ENCODE assay signal across 13 mouse cellular contexts in genomic region chr11:70234497-70234896, GRCm38 (mm10). TPM values are rescaled to one million over a fixed set of nuclear protein-coding genes. Genes with fewer than 3 reads are reported as not detected.
A peak's percentile ranks its signal among the peaks of the same experiment; 100 is the strongest.
DNase-seq lines count a peak whose midpoint lies in the region; ATAC-seq and TF ChIP-seq lines count a peak whose summit lies in the region.
"Had no signal": no experiment of that assay in that cellular context is flagged by ENCODE, and none has a peak within 500 bp of the region (broad histone marks: within the 10 kb centered on the region; RNA-seq: fewer than 3 reads in every experiment).

No protein-coding gene starts in this region.

- TF ChIP-seq POLR2A in heart, adult 2 months (IDR thresholded peaks at IDR 0.05; ENCODE audit: insufficient read depth, low read depth, low read length) = no peak

- no peak overlapping the region for H3K4me3 ChIP-seq in heart, adult 2 months
- no peak overlapping the region for H3K4me3 ChIP-seq in liver, embryonic 12.5 days
- no peak overlapping the region for H3K4me3 ChIP-seq in liver, embryonic 11.5 days (ENCODE audit: low read depth, low read length)
- H3K4me3 ChIP-seq in stomach, embryonic 15.5 days (replicated peaks) = no peak overlapping the region
- H3K4me3 ChIP-seq in stomach, postnatal 0 days (ENCODE audit: low read depth, low read length) = no peak overlapping the region
- H3K4me3 ChIP-seq: myocyte had no signal

- H3K27ac ChIP-seq in heart, adult 2 months = peak overlapping the region; percentile 94
- peak overlapping the region; percentile 96 for H3K27ac ChIP-seq in liver, embryonic 12.5 days
- no peak overlapping the region; the same call in 1 of the 2 replicates for H3K27ac ChIP-seq in liver, embryonic 11.5 days (ENCODE audit: low read depth, low read length)
- 0 out of 2 replicates have a peak overlapping the region, but pooled peaks have one; percentile 4 for H3K27ac ChIP-seq in stomach, embryonic 15.5 days
- H3K27ac ChIP-seq in stomach, postnatal 0 days (replicated peaks) = no peak overlapping the region; the same call in 1 of the 2 replicates

- H3K4me1 ChIP-seq in heart, adult 2 months (ENCODE audit: control insufficient read depth, insufficient read depth, low read length) = peaks cover 5% of the 10 kb centered on the region
- peaks cover 75% of the 10 kb centered on the region for H3K4me1 ChIP-seq in liver, embryonic 12.5 days
- peaks cover 37% of the 10 kb centered on the region for H3K4me1 ChIP-seq in liver, embryonic 11.5 days (replicated peaks; ENCODE audit: control insufficient read depth, insufficient read depth, low read length)
- peaks cover 32% of the 10 kb centered on the region for H3K4me1 ChIP-seq in stomach, embryonic 15.5 days
- H3K4me1 ChIP-seq in stomach, postnatal 0 days (replicated peaks; ENCODE audit: control insufficient read depth, insufficient read depth) = no peaks in the 10 kb centered on the region

- intact Hi-C loops in heart, adult 2 months (cut with DNase I) = no loop called here
- intact Hi-C loops in heart, postnatal 14 days (cut with DNase I) = no loop called here

- 0 out of 2 replicates have a peak overlapping the region, but pooled peaks have one; percentile 0 for H3K4me2 ChIP-seq in liver, embryonic 12.5 days
- no peak overlapping the region for H3K4me2 ChIP-seq in liver, embryonic 11.5 days
- no peak overlapping the region for H3K4me2 ChIP-seq in stomach, embryonic 15.5 days
- no peak overlapping the region for H3K4me2 ChIP-seq in stomach, postnatal 0 days (replicated peaks; ENCODE audit: low read depth)

- no peak for ATAC-seq in liver, embryonic 12.5 days
- no peak for ATAC-seq in liver, embryonic 11.5 days (replicated peaks; ENCODE audit: low FRiP score)
- no peak for ATAC-seq in stomach, embryonic 15.5 days (ENCODE audit: insufficient read depth, low FRiP score, low read depth)
- ATAC-seq in stomach, postnatal 0 days (ENCODE audit: low FRiP score, low TSS enrichment) = no peak
- ATAC-seq: forebrain, embryonic 16.5 days; Patski had no signal

- H3K27me3 ChIP-seq in heart, adult 2 months (ENCODE audit: control insufficient read depth, insufficient read depth, low read length) = no peaks in the 10 kb centered on the region
- H3K27me3 ChIP-seq in liver, embryonic 12.5 days (replicated peaks) = peaks cover 9% of the 10 kb centered on the region
- peaks cover 9% of the 10 kb centered on the region for H3K27me3 ChIP-seq in liver, embryonic 11.5 days (replicated peaks; ENCODE audit: control insufficient read depth, insufficient read depth, low read length)
- H3K27me3 ChIP-seq in stomach, embryonic 15.5 days (replicated peaks) = no peaks in the 10 kb centered on the region; the same call in 1 of the 2 replicates
- no peaks in the 10 kb centered on the region; the same call in 1 of the 2 replicates for H3K27me3 ChIP-seq in stomach, postnatal 0 days (ENCODE audit: control insufficient read depth, insufficient read depth, low read length)

- TF ChIP-seq EP300 in heart, adult 2 months (IDR thresholded peaks at IDR 0.05; ENCODE audit: insufficient read depth, low read depth, low read length) = no peak
- TF ChIP-seq EP300 in stomach, postnatal 0 days (optimal IDR thresholded peaks at IDR 0.05) = no peak

- no peak for DNase-seq in heart, adult 2 months
- no peak for DNase-seq in heart, postnatal 14 days
- DNase-seq in liver, embryonic 11.5 days (ENCODE audit: low spot score) = no peak
- DNase-seq in stomach, postnatal 0 days (ENCODE audit: low spot score) = no peak
- DNase-seq in urinary bladder, postnatal 10 days (ENCODE audit: low spot score) = no peak
- DNase-seq: adrenal gland, adult 2 months; gastrocnemius, postnatal 14 days; thymus, postnatal 14 days had no signal

- H3K9ac ChIP-seq in heart, adult 2 months (ENCODE audit: low read depth, low read length) = no peak overlapping the region
- H3K9ac ChIP-seq in liver, embryonic 12.5 days = no peak overlapping the region; the same call in 1 of the 2 replicates
- H3K9ac ChIP-seq in liver, embryonic 11.5 days (ENCODE audit: low read depth, low read length) = no peak overlapping the region
- no peak overlapping the region for H3K9ac ChIP-seq in stomach, embryonic 15.5 days
- H3K9ac ChIP-seq in stomach, postnatal 0 days (ENCODE audit: low read length) = no peak overlapping the region

- WGBS in heart, adult 2 months = 77% methylated on average over 8 of the region's 8 CpGs
- 35% methylated on average over 8 of the region's 8 CpGs for WGBS in liver, embryonic 12.5 days (ENCODE audit: insufficient replicate concordance)
- 52% methylated on average over 8 of the region's 8 CpGs for WGBS in liver, embryonic 11.5 days
- WGBS in stomach, embryonic 15.5 days = 83% methylated on average over 8 of the region's 8 CpGs
- 81% methylated on average over 8 of the region's 8 CpGs for WGBS in stomach, postnatal 0 days

- no peaks in the 10 kb centered on the region for H3K36me3 ChIP-seq in heart, adult 2 months (ENCODE audit: control insufficient read depth, insufficient read depth, low read length)
- peaks cover 18% of the 10 kb centered on the region for H3K36me3 ChIP-seq in liver, embryonic 12.5 days
- H3K36me3 ChIP-seq in liver, embryonic 11.5 days (ENCODE audit: control insufficient read depth, insufficient read depth, low read length) = peaks cover 7% of the 10 kb centered on the region; the same call in 1 of the 2 replicates
- H3K36me3 ChIP-seq in stomach, embryonic 15.5 days = 0 out of 2 replicates have a peak, but pooled peaks cover 6% of the 10 kb centered on the region
- no peaks in the 10 kb centered on the region for H3K36me3 ChIP-seq in stomach, postnatal 0 days (ENCODE audit: control insufficient read depth, insufficient read depth, low read length)

- no peaks in the 10 kb centered on the region for H3K79me2 ChIP-seq in heart, adult 2 months (replicated peaks; ENCODE audit: control insufficient read depth, insufficient read depth, low read length)

- H3K9me3 ChIP-seq in liver, embryonic 12.5 days (replicated peaks) = no peaks in the 10 kb centered on the region
- no peaks in the 10 kb centered on the region for H3K9me3 ChIP-seq in liver, embryonic 11.5 days (ENCODE audit: control insufficient read depth, low read length)
- H3K9me3 ChIP-seq in stomach, embryonic 15.5 days = no peaks in the 10 kb centered on the region
- no peaks in the 10 kb centered on the region for H3K9me3 ChIP-seq in stomach, postnatal 0 days (ENCODE audit: control insufficient read depth, low read length)

- no peak for TF ChIP-seq CTCF in heart, adult 2 months (IDR thresholded peaks at IDR 0.05)
- no peak for TF ChIP-seq CTCF in stomach, postnatal 0 days (IDR thresholded peaks at IDR 0.05; ENCODE audit: low read depth)

RNA-seq across cellular contexts. Expression of gene 0610010K14Rik, which starts 3.2 kb away (rescaled TPM):
- 10 to 100 TPM; 30.7 to 34.5 TPM for total RNA-seq in heart, adult 2 months (2021)
- polyA plus RNA-seq in heart, adult 2 months (2012; rRNA removed) = 38.9 and 48.1 TPM in 2 replicates
- 10 to 100 TPM; 34.7 to 38.4 TPM for total RNA-seq in heart, postnatal 14 days (2021)
- polyA plus RNA-seq in liver, embryonic 12.5 days (2016; fragmentation: Nextera tagmentation; extraction: Ambion mirVana) = 97.4 and 104 TPM in 2 replicates
- 138 and 140 TPM in 2 replicates for polyA plus RNA-seq in liver, embryonic 11.5 days (2014; fragmentation: Nextera tagmentation; extraction: Ambion mirVana)
- 141 and 144 TPM in 2 replicates for polyA plus RNA-seq in stomach, embryonic 15.5 days (2015; fragmentation: Nextera tagmentation; extraction: Ambion mirVana)
- polyA plus RNA-seq in stomach, postnatal 0 days (2015; fragmentation: Nextera tagmentation; extraction: Ambion mirVana) = 81.0 and 83.6 TPM in 2 replicates

RNA-seq across cellular contexts. Expression of gene Bcl6b, which starts 4.9 kb away (rescaled TPM):
- total RNA-seq in heart, adult 2 months (2021) = 10 to 100 TPM in 1 of 2 experiments, 1 to 10 TPM in 1; 9.1 to 13.7 TPM
- polyA plus RNA-seq in heart, adult 2 months (2012; rRNA removed) = 18.9 and 21.0 TPM in 2 replicates
- total RNA-seq in heart, postnatal 14 days (2021) = 10 to 100 TPM; 26.1 to 32.5 TPM
- 2.8 and 3.8 TPM in 2 replicates for polyA plus RNA-seq in liver, embryonic 12.5 days (2016; fragmentation: Nextera tagmentation; extraction: Ambion mirVana)
- polyA plus RNA-seq in liver, embryonic 11.5 days (2014; fragmentation: Nextera tagmentation; extraction: Ambion mirVana) = 6.8 and 7.3 TPM in 2 replicates
- polyA plus RNA-seq in stomach, embryonic 15.5 days (2015; fragmentation: Nextera tagmentation; extraction: Ambion mirVana) = 10.9 and 13.6 TPM in 2 replicates
- 3.2 and 3.6 TPM in 2 replicates for polyA plus RNA-seq in stomach, postnatal 0 days (2015; fragmentation: Nextera tagmentation; extraction: Ambion mirVana)
- polyA plus RNA-seq: Patski had no signal

RNA-seq across cellular contexts. Expression of gene Gm21988, which starts 5.1 kb away (rescaled TPM):
- 1 to 10 TPM; 2.0 to 3.4 TPM for total RNA-seq in heart, adult 2 months (2021)
- 5.0 and 5.5 TPM in 2 replicates for polyA plus RNA-seq in heart, adult 2 months (2012; rRNA removed)
- 1 to 10 TPM; 3.1 to 3.2 TPM for total RNA-seq in heart, postnatal 14 days (2021)
- polyA plus RNA-seq in liver, embryonic 12.5 days (2016; fragmentation: Nextera tagmentation; extraction: Ambion mirVana) = 6.2 and 7.8 TPM in 2 replicates
- polyA plus RNA-seq in liver, embryonic 11.5 days (2014; fragmentation: Nextera tagmentation; extraction: Ambion mirVana) = 7.6 and 9.6 TPM in 2 replicates
- polyA plus RNA-seq in stomach, embryonic 15.5 days (2015; fragmentation: Nextera tagmentation; extraction: Ambion mirVana) = 8.7 and 11.0 TPM in 2 replicates
- polyA plus RNA-seq in stomach, postnatal 0 days (2015; fragmentation: Nextera tagmentation; extraction: Ambion mirVana) = 7.5 and 10.1 TPM in 2 replicates

RNA-seq across cellular contexts. Expression of gene Rnasek, which starts 5.1 kb away (rescaled TPM):
- 100 to 1,000 TPM in 1 of 2 experiments, 10 to 100 TPM in 1; 95.4 to 103 TPM for total RNA-seq in heart, adult 2 months (2021)
- polyA plus RNA-seq in heart, adult 2 months (2012; rRNA removed) = 130 and 166 TPM in 2 replicates
- total RNA-seq in heart, postnatal 14 days (2021) = 10 to 100 TPM; 89.0 to 96.3 TPM
- polyA plus RNA-seq in liver, embryonic 12.5 days (2016; fragmentation: Nextera tagmentation; extraction: Ambion mirVana) = 159 and 173 TPM in 2 replicates
- polyA plus RNA-seq in liver, embryonic 11.5 days (2014; fragmentation: Nextera tagmentation; extraction: Ambion mirVana) = 184 and 188 TPM in 2 replicates
- 196 and 222 TPM in 2 replicates for polyA plus RNA-seq in stomach, embryonic 15.5 days (2015; fragmentation: Nextera tagmentation; extraction: Ambion mirVana)
- 317 and 326 TPM in 2 replicates for polyA plus RNA-seq in stomach, postnatal 0 days (2015; fragmentation: Nextera tagmentation; extraction: Ambion mirVana)

RNA-seq across cellular contexts. Expression of gene Slc16a13, which starts 13.6 kb away (rescaled TPM):
- 1 to 10 TPM; 2.2 to 2.8 TPM for total RNA-seq in heart, adult 2 months (2021)
- polyA plus RNA-seq in heart, adult 2 months (2012; rRNA removed) = 4.0 and 7.4 TPM in 2 replicates
- 1 to 10 TPM; 4.2 to 5.8 TPM for total RNA-seq in heart, postnatal 14 days (2021)
- polyA plus RNA-seq in liver, embryonic 12.5 days (2016; fragmentation: Nextera tagmentation; extraction: Ambion mirVana) = 6.1 and 8.5 TPM in 2 replicates
- polyA plus RNA-seq in liver, embryonic 11.5 days (2014; fragmentation: Nextera tagmentation; extraction: Ambion mirVana) = 9.1 and 10.1 TPM in 2 replicates
- polyA plus RNA-seq in stomach, embryonic 15.5 days (2015; fragmentation: Nextera tagmentation; extraction: Ambion mirVana) = 6.9 and 9.8 TPM in 2 replicates
- polyA plus RNA-seq in stomach, postnatal 0 days (2015; fragmentation: Nextera tagmentation; extraction: Ambion mirVana) = 5.7 and 6.1 TPM in 2 replicates

Comparison
In these comparisons a context has a peak if more than half of its experiments do, and no peak if none do; other contexts are left out.
1. H3K27ac ChIP-seq: peak in heart, adult 2 months (single experiment), liver, embryonic 12.5 days (single experiment) and stomach, embryonic 15.5 days (single experiment); none in liver, embryonic 11.5 days (single experiment) and stomach, postnatal 0 days (single experiment).